Mouse (Mus musculus): ENCODE data around the gene Plet1.

- no peak for TF ChIP-seq CTCF (IDR thresholded peaks at IDR 0.05; ENCODE audit: borderline replicate concordance, insufficient read depth, low read length)
- no peak for TF ChIP-seq POLR2A (IDR thresholded peaks at IDR 0.05; ENCODE audit: low read depth, low read length)
These were observed 5.5 kb downstream of the Plet1 start for GRCm38 (mm10) chr9:50499781-50500180.

Measured in embryonic fibroblast, embryonic 13.5 days (primary cell).